Mouse (Mus musculus): ENCODE measurements at regions not wholly inside any gene's neighbourhood (a gene's known extent, or its start where the extent isn't known, plus 50 kb on each side); places are given as distances from the start of the nearest gene placed in this dataset.

DNA sequence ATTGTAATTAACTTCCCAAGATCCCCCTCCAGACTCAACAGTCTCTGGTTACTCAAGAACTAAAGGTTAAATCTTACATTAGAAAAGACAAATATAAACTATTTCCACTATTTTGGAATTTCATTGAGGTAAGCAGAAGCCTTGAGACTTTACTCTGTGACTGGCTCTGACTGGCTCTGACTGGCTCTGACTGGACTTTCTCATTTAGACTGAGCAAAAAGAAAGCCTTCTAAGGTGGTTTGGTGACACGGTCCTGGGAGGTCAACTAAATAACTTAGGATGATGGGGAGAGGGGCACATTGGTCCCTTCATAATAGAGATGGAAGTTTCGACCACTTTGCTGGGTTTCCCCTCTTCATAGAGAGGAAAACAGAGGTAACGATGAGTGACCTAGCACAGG is 243.3 kb upstream of the Nfe2l3 start:
- DNase-seq, result no peak

GRCm38 (mm10) chr6:51192826-51193225 is 239.6 kb upstream of the Nfe2l3 start:
- DNase-seq, result no peak

DNA sequence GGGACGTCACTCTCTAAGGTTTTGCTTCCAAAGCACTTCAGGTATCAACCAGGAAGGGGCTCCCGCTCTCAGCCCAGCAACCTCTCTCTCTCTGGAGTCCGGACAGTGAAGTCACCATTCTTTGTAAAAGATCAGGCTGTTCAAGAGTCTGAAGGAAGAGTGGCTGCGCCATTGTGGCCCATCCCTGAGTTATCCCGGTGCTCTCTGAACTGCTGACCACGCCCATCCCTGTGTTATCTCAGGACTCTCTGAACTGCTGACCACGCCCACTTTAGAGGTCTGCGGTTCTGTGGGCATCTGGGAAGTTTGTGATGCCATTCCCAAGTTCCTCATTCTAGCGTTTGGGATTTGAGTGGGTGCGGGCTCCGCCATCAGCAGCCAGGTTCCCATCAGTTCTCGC is 239.1 kb upstream of the Nfe2l3 start:
- DNase-seq, result no peak

- no peak for DNase-seq
Measured at GRCm38 (mm10) chr6:51196391-51196790, 236.1 kb upstream of the Nfe2l3 start.

DNA sequence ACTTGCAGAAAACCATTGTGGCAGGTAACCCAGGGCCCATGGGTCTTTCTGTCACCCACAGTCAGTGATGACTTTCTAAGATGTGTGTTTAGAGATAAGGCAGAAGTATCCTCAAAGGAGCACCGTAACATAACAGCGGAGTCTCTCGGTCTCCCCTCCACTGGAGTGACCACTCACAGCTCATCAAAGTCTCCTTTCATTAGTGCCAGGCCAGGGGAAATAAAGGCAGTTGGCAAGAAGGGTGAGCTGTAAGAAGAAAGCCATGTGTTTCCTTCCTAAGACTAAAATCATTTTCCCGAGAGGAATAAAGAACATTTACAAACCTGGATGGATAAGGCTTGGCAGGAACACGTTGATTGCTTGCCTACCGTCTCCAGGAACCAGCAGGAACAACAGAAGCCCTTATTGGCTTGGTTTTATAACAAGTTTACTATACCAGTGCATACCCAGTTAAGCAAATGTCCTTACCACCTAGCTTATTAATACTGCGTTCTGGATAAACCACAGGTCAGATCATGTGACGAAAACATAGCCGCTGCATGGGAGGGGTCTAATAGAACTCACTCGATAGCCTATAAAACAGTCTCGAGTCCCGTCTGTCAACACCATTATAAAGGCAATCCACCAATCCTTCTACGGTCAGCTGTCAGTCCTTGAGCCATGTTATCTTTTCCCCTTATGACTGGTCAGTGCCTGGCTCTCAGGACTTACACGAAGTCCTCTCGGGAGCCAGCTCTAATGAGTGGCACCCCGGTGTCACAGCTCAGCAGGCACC is 235.3 kb upstream of the Nfe2l3 start:
- no peak for DNase-seq

GRCm38 (mm10) chr6:51200207-51200606 is 232.3 kb upstream of the Nfe2l3 start:
- no peak for DNase-seq

DNA sequence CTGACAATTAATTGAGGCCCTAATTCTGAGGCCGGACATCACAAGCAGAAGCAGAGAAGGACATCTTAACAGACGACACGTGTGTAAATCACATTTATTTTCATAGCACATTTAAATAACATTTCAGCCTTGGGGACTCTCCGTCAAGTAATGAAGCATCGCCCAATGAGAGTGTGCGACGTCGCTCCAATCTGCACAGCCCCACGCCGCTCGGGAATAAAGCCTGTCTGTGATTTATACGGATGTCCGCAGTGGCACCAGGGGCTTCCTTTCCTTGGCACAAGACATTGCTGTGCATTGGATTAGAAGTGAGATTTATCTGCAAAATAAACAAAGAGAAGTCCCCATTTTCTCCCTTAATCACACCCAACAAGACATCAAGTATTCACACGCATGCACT is 231.6 kb upstream of the Nfe2l3 start:
- DNase-seq, result no peak

- DNase-seq, result no peak
Measured at GRCm38 (mm10) chr6:51204306-51204705, 228.2 kb upstream of the Nfe2l3 start.

GRCm38 (mm10) chr6:51205411-51205810 is 227.1 kb upstream of the Nfe2l3 start:
- DNase-seq, result no peak

- DNase-seq, result peak; percentile 66
Measured at GRCm38 (mm10) chr6:51206712-51207505, 225.6 kb upstream of the Nfe2l3 start.

GRCm38 (mm10) chr6:51207587-51208361 is 224.7 kb upstream of the Nfe2l3 start:
- DNase-seq, result no peak

- DNase-seq, result peak; percentile 72
Measured at GRCm38 (mm10) chr6:51208660-51209396, 223.6 kb upstream of the Nfe2l3 start.

DNA sequence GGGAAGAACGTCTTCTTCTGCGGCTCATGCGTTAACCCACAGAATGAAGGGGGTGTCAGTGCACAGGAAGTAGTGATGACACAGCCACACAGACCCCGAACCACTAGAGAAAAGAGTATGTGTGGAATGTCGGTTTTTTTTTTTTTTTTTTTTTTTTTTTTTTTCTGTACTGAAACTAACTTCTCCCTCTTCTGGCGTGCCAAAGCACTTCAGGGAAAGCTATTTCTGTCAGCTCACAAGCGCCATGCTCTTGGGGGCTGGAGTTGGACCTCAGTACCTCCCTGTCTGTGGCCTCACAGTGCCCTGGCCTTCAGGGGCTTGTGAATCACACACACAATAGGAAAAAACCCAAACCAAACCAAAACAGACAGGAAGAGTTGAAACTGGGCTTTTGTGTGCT is 221.1 kb upstream of the Nfe2l3 start:
- DNase-seq, result no peak

GRCm38 (mm10) chr6:51212216-51212615 is 220.3 kb upstream of the Nfe2l3 start:
- DNase-seq, result no peak

GRCm38 (mm10) chr6:51215371-51215770 is 217.1 kb upstream of the Nfe2l3 start:
- no peak for DNase-seq

- peak; percentile 28 for DNase-seq
Measured at GRCm38 (mm10) chr6:51216472-51216871, 216.0 kb upstream of the Nfe2l3 start.

- DNase-seq, result no peak
Measured at GRCm38 (mm10) chr6:51219691-51220090, 212.8 kb upstream of the Nfe2l3 start.

GRCm38 (mm10) chr6:51220778-51221177 is 211.7 kb upstream of the Nfe2l3 start:
- no peak for DNase-seq

GRCm38 (mm10) chr6:51236077-51236740 is 196.3 kb upstream of the Nfe2l3 start:
- no peak for DNase-seq

- DNase-seq, result no peak
Measured at GRCm38 (mm10) chr6:51240039-51240438, 192.4 kb upstream of the Nfe2l3 start.

DNA sequence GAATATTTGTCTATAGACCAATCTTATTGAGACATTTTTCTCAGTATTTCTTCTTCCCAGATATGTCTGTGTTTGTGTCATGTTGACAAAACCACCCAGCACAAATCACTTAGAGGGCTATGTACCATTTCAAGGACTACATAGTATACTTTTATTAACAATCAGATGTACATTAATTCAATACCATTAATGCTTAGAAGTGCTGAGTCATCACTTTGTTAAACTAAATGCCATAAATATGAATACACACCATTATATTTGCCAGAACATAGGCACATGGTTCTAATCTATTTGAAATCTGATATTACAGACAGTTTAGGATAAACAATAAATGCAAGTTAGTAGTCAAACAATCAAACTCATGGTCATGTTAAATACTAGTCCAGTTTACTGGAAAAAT is 182.2 kb upstream of the Nfe2l3 start:
- DNase-seq, result no peak

DNA sequence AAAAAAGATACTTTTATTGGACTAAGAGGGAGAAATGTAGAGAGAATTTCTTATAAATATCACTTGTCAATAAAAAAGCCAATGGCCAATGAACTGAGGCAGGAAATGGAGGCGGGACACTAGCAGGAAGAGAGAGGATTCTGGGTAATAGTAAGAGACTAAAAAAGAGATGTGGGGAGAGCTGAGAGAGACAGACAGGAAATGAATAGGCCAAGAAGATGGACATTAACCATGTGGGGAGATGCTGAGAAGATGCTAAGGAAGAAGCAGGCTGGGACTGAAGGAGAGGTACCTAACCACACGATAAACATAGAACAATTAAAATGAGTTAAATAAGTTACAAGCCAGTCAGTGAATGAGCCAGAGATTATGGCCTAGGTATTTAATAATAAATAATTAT is 181.0 kb upstream of the Nfe2l3 start:
- DNase-seq, result no peak
